Mouse (Mus musculus) urinary bladder, postnatal 25 days (tissue): Measurements from ENCODE around the gene Hivep3.

ENCODE experiments used
- DNase-seq: peaks from one replicate; pipeline ENCODE4 v3.0.0; 2022; ENCODE audit warnings: low spot score

Hivep3 gene

GRCm38 (mm10) chr4:120058157-120058556 lies 324.6 kb downstream of the Hivep3 start:
- DNase-seq, result no peak

- DNase-seq, result no peak
Measured at GRCm38 (mm10) chr4:120058794-120059193, 325.2 kb downstream of the Hivep3 start.

- DNase-seq, result no peak
Measured at GRCm38 (mm10) chr4:120061727-120062126, 328.1 kb downstream of the Hivep3 start.

- no peak for DNase-seq
Measured at GRCm38 (mm10) chr4:120062198-120062597, 328.6 kb downstream of the Hivep3 start.

GRCm38 (mm10) chr4:120062754-120063153 lies 329.2 kb downstream of the Hivep3 start:
- no peak for DNase-seq

- no peak for DNase-seq
Measured at GRCm38 (mm10) chr4:120063353-120064124, 330.0 kb downstream of the Hivep3 start.

- DNase-seq, result no peak
Measured at GRCm38 (mm10) chr4:120064696-120065095, 331.1 kb downstream of the Hivep3 start, which contains the start of gene AL607142.1. AL607142.1 (plus strand) TSS chr4:120064996.

GRCm38 (mm10) chr4:120066841-120067591 lies 333.4 kb downstream of the Hivep3 start:
- DNase-seq, result no peak

- no peak for DNase-seq
Measured at GRCm38 (mm10) chr4:120067592-120068235, 334.1 kb downstream of the Hivep3 start.

GRCm38 (mm10) chr4:120068883-120069581 lies 335.4 kb downstream of the Hivep3 start:
- no peak for DNase-seq

GRCm38 (mm10) chr4:120069582-120069980 lies 336.0 kb downstream of the Hivep3 start:
- DNase-seq, result no peak

GRCm38 (mm10) chr4:120071411-120071810 lies 337.8 kb downstream of the Hivep3 start:
- no peak for DNase-seq

GRCm38 (mm10) chr4:120071842-120072507 lies 338.4 kb downstream of the Hivep3 start:
- no peak for DNase-seq

- no peak for DNase-seq
Measured at GRCm38 (mm10) chr4:120074061-120074460, 340.5 kb downstream of the Hivep3 start.

- DNase-seq, result no peak
Measured at GRCm38 (mm10) chr4:120077322-120077721, 343.7 kb downstream of the Hivep3 start.

- no peak for DNase-seq
Measured at GRCm38 (mm10) chr4:120082527-120082926, 348.9 kb downstream of the Hivep3 start.

- DNase-seq, result no peak
Measured at GRCm38 (mm10) chr4:120083700-120084099, 350.1 kb downstream of the Hivep3 start.

GRCm38 (mm10) chr4:120089536-120089935 lies 356.0 kb downstream of the Hivep3 start:
- no peak for DNase-seq

GRCm38 (mm10) chr4:120091997-120092783 lies 358.6 kb downstream of the Hivep3 start:
- DNase-seq, result no peak

- DNase-seq, result no peak
Measured at GRCm38 (mm10) chr4:120096935-120097334, 363.4 kb downstream of the Hivep3 start.

GRCm38 (mm10) chr4:120101186-120101585 lies 367.6 kb downstream of the Hivep3 start:
- no peak for DNase-seq
